Mouse (Mus musculus) midbrain, embryonic 13.5 days (tissue): ENCODE results near the gene Flrt2. TPM values are rescaled to one million over a fixed set of nuclear protein-coding genes. Genes with fewer than 3 reads are reported as not detected.

Experiments
- ATAC-seq: fragments of 200-750 bp; cut with Nextera tagmentation; 2 replicates; pipeline ENCODE4 v1.8.0; 2017; ENCODE audit warnings: mild to moderate bottlenecking, moderate TSS enrichment, moderate library complexity
- H3K27ac ChIP-seq: fragments of 300-500 bp; sonication (generic); 2 replicates; pipeline ENCODE4 v1.5.1; 2015; ENCODE audit warnings: inconsistent platforms, mild to moderate bottlenecking, moderate library complexity
- H3K27me3 ChIP-seq: fragments of 300-500 bp; sonication (generic); 2 replicates; pipeline ENCODE4 v1.6.1; 2015; ENCODE audit warnings: mild to moderate bottlenecking, inconsistent platforms
- H3K36me3 ChIP-seq: fragments of 300-500 bp; sonication (generic); 2 replicates; pipeline ENCODE4 v1.6.1; 2015; ENCODE audit warnings: mild to moderate bottlenecking, inconsistent platforms
- H3K4me1 ChIP-seq: fragments of 300-500 bp; sonication (generic); replicated peaks from 2 replicates; pipeline ENCODE4 v1.6.1; 2015; ENCODE audit warnings: inconsistent platforms
- H3K4me2 ChIP-seq: fragments of 300-500 bp; sonication (generic); replicated peaks from 2 replicates; pipeline ENCODE4 v1.6.1; 2015; ENCODE audit warnings: moderate library complexity, mild to moderate bottlenecking, inconsistent platforms
- H3K4me3 ChIP-seq: fragments of 300-500 bp; sonication (generic); replicated peaks from 2 replicates; pipeline ENCODE4 v1.5.1; 2015; ENCODE audit warnings: mild to moderate bottlenecking, inconsistent platforms
- H3K9ac ChIP-seq: fragments of 300-500 bp; sonication (generic); replicated peaks from 2 replicates; pipeline ENCODE4 v1.6.1; 2015; ENCODE audit warnings: mild to moderate bottlenecking, inconsistent platforms
- H3K9me3 ChIP-seq: fragments of 300-500 bp; sonication (generic); 2 replicates; pipeline ENCODE4 v1.6.1; 2016; ENCODE audit warnings: mild to moderate bottlenecking, inconsistent platforms
- WGBS: fragments of 180-500 bp; shearing (Covaris S2); methylation state at CpG from one replicate; pipeline ENCODE4 v1.1.7; 2015; 5-methylcytosine and 5-hydroxymethylcytosine counted together
- polyA plus RNA-seq: library from polyadenylated mRNA; unstranded; fragments of >200 nt; fragmentation: Nextera tagmentation; extraction: Ambion mirVana; gene quantifications from 2 replicates; pipeline ENCODE4 v1.2.1, GENCODE M21; 2015

Flrt2 gene
- polyA plus RNA-seq, 1 experiment from 2014 or later: 22.7 TPM

GRCm38 (mm10) chr12:95739739-95740138 lies 47.7 kb downstream of the Flrt2 start:
- Histone ChIP-seq H3K36me3 (no peaks in the 10 kb centered on the region), H3K27me3 (no peaks in the 10 kb centered on the region), H3K9ac (no peak overlapping the region), H3K4me3 (no peak overlapping the region), H3K4me1 (peaks cover 24% of the 10 kb centered on the region), H3K4me2 (no peak overlapping the region), H3K9me3 (no peaks in the 10 kb centered on the region), H3K27ac (no peak overlapping the region)
- WGBS: 83% methylated on average over 5 of the region's 5 CpGs
- ATAC-seq: 0 out of 2 replicates have a peak, but pooled peaks have one; percentile 27

GRCm38 (mm10) chr12:95741296-95741695 lies 49.3 kb downstream of the Flrt2 start:
- Histone ChIP-seq H3K9ac (no peak overlapping the region), H3K27ac (no peak overlapping the region), H3K4me1 (peaks cover 24% of the 10 kb centered on the region), H3K9me3 (no peaks in the 10 kb centered on the region), H3K4me2 (no peak overlapping the region), H3K4me3 (no peak overlapping the region), H3K36me3 (no peaks in the 10 kb centered on the region), H3K27me3 (no peaks in the 10 kb centered on the region)
- 77% methylated on average over 11 of the region's 11 CpGs for WGBS
- no peak for ATAC-seq

- WGBS: 62% methylated on average over 4 of the region's 4 CpGs
- Histone ChIP-seq H3K27ac (no peak overlapping the region), H3K4me3 (no peak overlapping the region), H3K4me2 (no peak overlapping the region), H3K4me1 (0 out of 2 replicates have a peak, but pooled peaks cover 3% of the 10 kb centered on the region), H3K27me3 (no peaks in the 10 kb centered on the region), H3K9ac (no peak overlapping the region), H3K36me3 (no peaks in the 10 kb centered on the region), H3K9me3 (no peaks in the 10 kb centered on the region)
- peak; percentile 67; the same call in 1 of the 2 replicates for ATAC-seq
Measured at GRCm38 (mm10) chr12:95744307-95744706, 52.3 kb downstream of the Flrt2 start.

- no peak for ATAC-seq
- no peak overlapping the region for H3K27ac ChIP-seq
- WGBS: 65% methylated on average over 10 of the region's 10 CpGs
Measured at GRCm38 (mm10) chr12:95746856-95747579, 55.0 kb downstream of the Flrt2 start.

GRCm38 (mm10) chr12:95748760-95749159 lies 56.7 kb downstream of the Flrt2 start:
- no peaks in the 10 kb centered on the region for H3K27me3 ChIP-seq
- H3K4me2 ChIP-seq: no peak overlapping the region
- no peak overlapping the region for H3K9ac ChIP-seq
- H3K36me3 ChIP-seq: no peaks in the 10 kb centered on the region
- no peak overlapping the region for H3K4me3 ChIP-seq
- H3K4me1 ChIP-seq: no peaks in the 10 kb centered on the region
- 95% methylated on average over 2 of the region's 2 CpGs for WGBS
- H3K27ac ChIP-seq: no peak overlapping the region
- ATAC-seq: no peak
- H3K9me3 ChIP-seq: no peaks in the 10 kb centered on the region

More at GRCm38 (mm10) chr12:95746856-95747579, 55.0 kb downstream of the Flrt2 start:
- Histone ChIP-seq H3K4me3 (no peak overlapping the region), H3K27me3 (no peaks in the 10 kb centered on the region), H3K4me2 (no peak overlapping the region), H3K4me1 (no peaks in the 10 kb centered on the region), H3K9ac (no peak overlapping the region), H3K9me3 (no peaks in the 10 kb centered on the region), H3K36me3 (no peaks in the 10 kb centered on the region)

- no peak overlapping the region for H3K27ac ChIP-seq
- no peaks in the 10 kb centered on the region for H3K4me1 ChIP-seq
- H3K27me3 ChIP-seq: no peaks in the 10 kb centered on the region
- H3K4me2 ChIP-seq: no peak overlapping the region
- H3K9ac ChIP-seq: no peak overlapping the region
- 88% methylated on average over 2 of the region's 2 CpGs for WGBS
- H3K4me3 ChIP-seq: no peak overlapping the region
- no peak for ATAC-seq
- H3K9me3 ChIP-seq: no peaks in the 10 kb centered on the region
- no peaks in the 10 kb centered on the region for H3K36me3 ChIP-seq
Measured at GRCm38 (mm10) chr12:95749248-95749647, 57.2 kb downstream of the Flrt2 start.

GRCm38 (mm10) chr12:95759212-95759746 lies 67.3 kb downstream of the Flrt2 start:
- Histone ChIP-seq H3K9ac (no peak overlapping the region), H3K36me3 (no peaks in the 10 kb centered on the region), H3K4me1 (no peaks in the 10 kb centered on the region), H3K9me3 (no peaks in the 10 kb centered on the region), H3K27me3 (no peaks in the 10 kb centered on the region), H3K27ac (no peak overlapping the region), H3K4me2 (no peak overlapping the region), H3K4me3 (no peak overlapping the region)
- ATAC-seq: no peak
- 93% methylated on average over 5 of the region's 5 CpGs for WGBS

GRCm38 (mm10) chr12:95765255-95765654 lies 73.2 kb downstream of the Flrt2 start:
- H3K9me3 ChIP-seq: no peaks in the 10 kb centered on the region
- peaks cover 4% of the 10 kb centered on the region; the same call in 1 of the 2 replicates for H3K4me1 ChIP-seq
- H3K4me2 ChIP-seq: no peak overlapping the region
- H3K9ac ChIP-seq: no peak overlapping the region
- no peaks in the 10 kb centered on the region for H3K36me3 ChIP-seq
- WGBS: 88% methylated on average over 4 of the region's 4 CpGs
- no peak overlapping the region for H3K27ac ChIP-seq
- no peak for ATAC-seq
- no peaks in the 10 kb centered on the region for H3K27me3 ChIP-seq
- H3K4me3 ChIP-seq: no peak overlapping the region

GRCm38 (mm10) chr12:95769041-95769440 lies 77.0 kb downstream of the Flrt2 start:
- 85% methylated on average over 2 of the region's 2 CpGs for WGBS
- Histone ChIP-seq H3K4me3 (no peak overlapping the region), H3K36me3 (no peaks in the 10 kb centered on the region), H3K4me2 (no peak overlapping the region), H3K27me3 (no peaks in the 10 kb centered on the region), H3K4me1 (peaks cover 4% of the 10 kb centered on the region; the same call in 1 of the 2 replicates), H3K27ac (no peak overlapping the region), H3K9me3 (no peaks in the 10 kb centered on the region), H3K9ac (no peak overlapping the region)
- ATAC-seq: no peak

GRCm38 (mm10) chr12:95770251-95770650 lies 78.2 kb downstream of the Flrt2 start:
- H3K27me3 ChIP-seq: no peaks in the 10 kb centered on the region
- no peak for ATAC-seq
- WGBS: 76% methylated on average over 3 of the region's 3 CpGs
- H3K9ac ChIP-seq: no peak overlapping the region
- H3K4me1 ChIP-seq: peaks cover 4% of the 10 kb centered on the region; the same call in 1 of the 2 replicates
- no peaks in the 10 kb centered on the region for H3K36me3 ChIP-seq
- H3K27ac ChIP-seq: no peak overlapping the region
- no peaks in the 10 kb centered on the region for H3K9me3 ChIP-seq
- H3K4me2 ChIP-seq: no peak overlapping the region
- no peak overlapping the region for H3K4me3 ChIP-seq

GRCm38 (mm10) chr12:95790146-95790545 lies 98.1 kb downstream of the Flrt2 start:
- no peaks in the 10 kb centered on the region for H3K9me3 ChIP-seq
- H3K9ac ChIP-seq: no peak overlapping the region
- no peak for ATAC-seq
- no peak overlapping the region for H3K4me2 ChIP-seq
- 79% methylated on average over 1 of the region's 1 CpGs for WGBS
- H3K4me1 ChIP-seq: no peaks in the 10 kb centered on the region
- no peaks in the 10 kb centered on the region for H3K36me3 ChIP-seq
- no peak overlapping the region for H3K4me3 ChIP-seq
- H3K27ac ChIP-seq: no peak overlapping the region
- H3K27me3 ChIP-seq: no peaks in the 10 kb centered on the region

- H3K9me3 ChIP-seq: no peaks in the 10 kb centered on the region
- no peaks in the 10 kb centered on the region for H3K36me3 ChIP-seq
- no peak overlapping the region for H3K27ac ChIP-seq
- H3K4me2 ChIP-seq: no peak overlapping the region
- H3K9ac ChIP-seq: no peak overlapping the region
- no peak for ATAC-seq
- no peak overlapping the region for H3K4me3 ChIP-seq
- H3K4me1 ChIP-seq: 0 out of 2 replicates have a peak, but pooled peaks cover 2% of the 10 kb centered on the region
- no peaks in the 10 kb centered on the region for H3K27me3 ChIP-seq
Measured at GRCm38 (mm10) chr12:95816660-95817059, 124.6 kb downstream of the Flrt2 start.
